10 mouse cellular contexts compared by ENCODE assay signal in genomic region chr16:22123658-22124057, GRCm38 (mm10). TPM values are rescaled to one million over a fixed set of nuclear protein-coding genes. Genes with fewer than 3 reads are reported as not detected.
DNase-seq lines count a peak whose midpoint lies in the region; ATAC-seq and TF ChIP-seq lines count a peak whose summit lies in the region.
"Had no signal": no experiment of that assay in that cellular context is flagged by ENCODE, and none has a peak within 500 bp of the region (broad histone marks: within the 10 kb centered on the region; RNA-seq: fewer than 3 reads in every experiment).

No protein-coding gene starts in this region.

- intact Hi-C loops in heart, postnatal 36 days (cut with DNase I) = loop anchor here (2.0 kb wide), 2 partner anchors 17 to 287 kb away; no protein-coding TSS in a partner anchor
- intact Hi-C loops in left cerebral cortex, adult 2 months (cut with DNase I) = loop anchor here (10.0 kb wide), 1 partner anchor 289 kb away; no protein-coding TSS in a partner anchor

- H3K27me3 ChIP-seq in hindbrain, embryonic 14.5 days (ENCODE audit: control insufficient read depth, insufficient read depth, low read length) = no peaks in the 10 kb centered on the region
- no peaks in the 10 kb centered on the region for H3K27me3 ChIP-seq in hindbrain, embryonic 12.5 days
- H3K27me3 ChIP-seq in G1E (ENCODE audit: insufficient read depth, low read length) = peaks cover 15% of the 10 kb centered on the region; the same call in 1 of the 2 replicates
- H3K27me3 ChIP-seq: embryonic facial prominence, embryonic 12.5 days; liver, embryonic 15.5 days had no signal

- peak; percentile 51 for DNase-seq in hindbrain, embryonic 14.5 days (ENCODE audit: low spot score)
- DNase-seq in G1E (ENCODE audit: low spot score) = peak; percentile 25
- DNase-seq in cerebellum, adult 8-10 months = peak; percentile 21
- peak; percentile 52 to 70 for DNase-seq in heart, postnatal 36 days
- peak; percentile 31 to 33 for DNase-seq in left cerebral cortex, adult 2 months (ENCODE audit: extremely low spot score in 1 of 2, low spot score in 2 of 2)
- DNase-seq in natural killer cell, adult 2 months (ENCODE audit: low spot score in 2 of 2) = peak; percentile 23 to 57
- peak; percentile 89 for DNase-seq in thymus, postnatal 4 days

- no peak overlapping the region for H3K27ac ChIP-seq in hindbrain, embryonic 14.5 days
- no peak overlapping the region for H3K27ac ChIP-seq in hindbrain, embryonic 12.5 days
- H3K27ac ChIP-seq in left cerebral cortex, adult 2 months = no peak overlapping the region
- H3K27ac ChIP-seq: embryonic facial prominence, embryonic 12.5 days; liver, embryonic 15.5 days had no signal

- H3K36me3 ChIP-seq in hindbrain, embryonic 14.5 days (replicated peaks; ENCODE audit: control insufficient read depth, insufficient read depth) = no peaks in the 10 kb centered on the region
- 0 out of 2 replicates have a peak, but pooled peaks cover 6% of the 10 kb centered on the region for H3K36me3 ChIP-seq in hindbrain, embryonic 12.5 days
- H3K36me3 ChIP-seq in G1E (replicated peaks) = no peaks in the 10 kb centered on the region
- H3K36me3 ChIP-seq: liver, embryonic 15.5 days had no signal

- TF ChIP-seq CTCF in G1E (IDR thresholded peaks at IDR 0.05; ENCODE audit: low read depth, low read length) = peak; percentile 31; the same call in 1 of the 2 replicates
- peak; percentile 82 for TF ChIP-seq CTCF in left cerebral cortex, adult 2 months (IDR thresholded peaks at IDR 0.05)

- no peaks in the 10 kb centered on the region for H3K9me3 ChIP-seq in hindbrain, embryonic 14.5 days (ENCODE audit: control insufficient read depth, low read length)
- H3K9me3 ChIP-seq in hindbrain, embryonic 12.5 days (replicated peaks) = no peaks in the 10 kb centered on the region
- no peaks in the 10 kb centered on the region; the same call in 1 of the 2 replicates for H3K9me3 ChIP-seq in G1E (replicated peaks)
- H3K9me3 ChIP-seq: embryonic facial prominence, embryonic 12.5 days; liver, embryonic 15.5 days had no signal

- H3K4me3 ChIP-seq in hindbrain, embryonic 14.5 days (replicated peaks; ENCODE audit: low read length) = no peak overlapping the region
- H3K4me3 ChIP-seq in hindbrain, embryonic 12.5 days = no peak overlapping the region
- no peak overlapping the region for H3K4me3 ChIP-seq in G1E (ENCODE audit: low read depth, low read length)
- no peak overlapping the region for H3K4me3 ChIP-seq in left cerebral cortex, adult 2 months
- H3K4me3 ChIP-seq: embryonic facial prominence, embryonic 12.5 days; liver, embryonic 15.5 days had no signal

- WGBS in hindbrain, embryonic 14.5 days = 42% methylated on average over 5 of the region's 5 CpGs
- 39% methylated on average over 5 of the region's 5 CpGs for WGBS in hindbrain, embryonic 12.5 days

- H3K4me1 ChIP-seq in hindbrain, embryonic 14.5 days (replicated peaks; ENCODE audit: control insufficient read depth, insufficient read depth, low read length) = 0 out of 2 replicates have a peak, but pooled peaks cover 4% of the 10 kb centered on the region
- H3K4me1 ChIP-seq in hindbrain, embryonic 12.5 days = peaks cover 9% of the 10 kb centered on the region; the same call in 1 of the 2 replicates
- H3K4me1 ChIP-seq in G1E (ENCODE audit: insufficient read depth, low read depth, low read length) = no peaks in the 10 kb centered on the region

- ATAC-seq in hindbrain, embryonic 14.5 days (ENCODE audit: low FRiP score) = no peak
- no peak for ATAC-seq in hindbrain, embryonic 12.5 days (ENCODE audit: low FRiP score)
- no peak for ATAC-seq in G1E (ENCODE audit: extremely low read depth, insufficient number of reproducible peaks, low FRiP score, poor library complexity, severe bottlenecking)

- H3K9ac ChIP-seq in hindbrain, embryonic 14.5 days = no peak overlapping the region
- no peak overlapping the region for H3K9ac ChIP-seq in hindbrain, embryonic 12.5 days
- H3K9ac ChIP-seq: embryonic facial prominence, embryonic 12.5 days; liver, embryonic 15.5 days had no signal

- no peak overlapping the region for H3K4me2 ChIP-seq in hindbrain, embryonic 14.5 days (replicated peaks)
- no peak overlapping the region for H3K4me2 ChIP-seq in hindbrain, embryonic 12.5 days (replicated peaks)
- H3K4me2 ChIP-seq: embryonic facial prominence, embryonic 12.5 days; liver, embryonic 15.5 days had no signal

RNA-seq across cellular contexts. Expression of gene Igf2bp2, which starts 39.4 kb away (rescaled TPM):
- 19.4 and 21.6 TPM in 2 replicates for polyA plus RNA-seq in hindbrain, embryonic 14.5 days (2014; fragmentation: Nextera tagmentation; extraction: Ambion mirVana)
- polyA plus RNA-seq in hindbrain, embryonic 12.5 days (2016; fragmentation: Nextera tagmentation; extraction: Ambion mirVana) = 89.9 and 93.6 TPM in 2 replicates
- total RNA-seq in G1E (2014; fragmentation: Nextera tagmentation) = 1.1 and 1.3 TPM in 2 replicates
- 0.41 and 0.87 TPM in 2 replicates for total RNA-seq in G1E (2017)
- 0.12 and 0.24 TPM in 2 replicates for polyA plus RNA-seq in G1E (2012)
- 10 to 100 TPM in 1 of 2 experiments, 1 to 10 TPM in 1; 4.6 to 10.1 TPM for total RNA-seq in heart, postnatal 36 days (2021)
- total RNA-seq in left cerebral cortex, adult 2 months (2021) = 1 to 10 TPM; 1.7 to 1.8 TPM

Comparison
In these comparisons a context has a peak if more than half of its experiments do, and no peak if none do; other contexts are left out.
1. DNase-seq: peak in every context shown above with its lines; median percentile 89 in thymus, postnatal 4 days; 61 in heart, postnatal 36 days; 51 in hindbrain, embryonic 14.5 days; 40 in natural killer cell, adult 2 months; 32 in left cerebral cortex, adult 2 months; 25 in G1E; 21 in cerebellum, adult 8-10 months.